Mouse (Mus musculus) cerebellum, adult 18-20 months (tissue): Measurements from ENCODE around the gene Fam155a.

Experiments
- DNase-seq, 2 experiments: peaks; one replicate each; pipeline ENCODE4 v3.0.0; 2021

Gene Fam155a

DNA sequence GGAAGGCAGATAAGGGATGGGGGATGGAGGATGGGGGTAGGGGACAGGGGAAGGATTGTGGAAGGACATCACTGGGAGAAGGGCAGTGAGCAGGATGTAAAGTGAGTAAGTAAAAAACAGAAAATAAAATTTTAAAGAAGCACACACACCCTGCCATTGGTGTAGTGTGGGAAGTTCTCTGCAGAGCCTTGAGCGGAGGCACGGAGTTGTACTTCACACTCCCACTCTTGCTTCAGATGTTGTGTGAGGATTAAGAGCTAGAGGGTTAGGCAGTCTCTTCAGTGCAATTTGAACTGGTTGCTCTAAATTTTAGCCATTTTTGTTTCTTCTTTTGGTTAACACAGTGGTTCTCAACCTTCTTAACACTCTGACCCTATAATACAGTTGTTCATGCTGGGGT, 114.1 kb downstream of the Fam155a start:
- no peak for DNase-seq

DNA sequence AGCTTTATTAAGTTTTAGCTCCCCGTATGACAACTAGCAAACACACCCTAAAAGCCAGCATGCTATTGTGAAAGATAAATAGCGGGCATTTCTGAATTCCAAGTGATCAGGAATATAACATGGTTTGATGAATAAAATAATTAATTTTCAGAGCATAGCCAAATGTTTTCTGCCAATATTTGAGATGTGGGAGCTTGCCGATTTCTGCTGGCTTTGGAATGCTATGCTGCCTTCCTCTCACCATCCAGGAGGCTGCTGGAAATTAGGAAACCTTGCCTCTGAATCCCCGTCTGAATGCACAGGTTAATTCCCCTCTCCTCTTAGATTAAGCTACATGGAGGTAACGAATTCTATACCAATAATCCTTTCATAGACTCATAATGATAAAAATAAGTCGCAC, 116.1 kb downstream of the Fam155a start:
- DNase-seq, result peak; percentile 27

- DNase-seq, result no peak
Observed at GRCm38 (mm10) chr8:9653643-9654042, 117.3 kb downstream of the Fam155a start.

- DNase-seq, result no peak
Observed at GRCm38 (mm10) chr8:9638162-9638561, 132.8 kb downstream of the Fam155a start.

DNA sequence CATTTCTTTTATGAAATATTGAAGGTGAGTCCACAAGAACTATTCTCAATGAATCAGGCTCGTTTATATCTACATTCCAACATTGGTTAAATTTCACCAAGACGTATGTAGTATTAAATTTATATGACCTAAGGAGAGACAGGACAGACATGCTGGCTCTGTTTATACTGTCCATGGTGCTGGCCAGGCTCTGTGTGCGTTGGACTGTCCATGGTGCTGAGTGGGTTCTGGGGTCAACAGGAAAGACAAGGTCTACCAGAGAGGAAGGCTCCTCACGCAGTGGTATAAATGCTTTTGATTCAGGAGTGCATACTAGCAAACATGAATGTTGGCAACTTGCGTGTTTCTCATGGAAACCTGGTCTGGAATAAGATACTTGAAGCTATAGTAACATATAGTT, 135.7 kb downstream of the Fam155a start:
- DNase-seq, result no peak

GRCm38 (mm10) chr8:9607086-9607701, 163.8 kb downstream of the Fam155a start:
- DNase-seq, result no peak

GRCm38 (mm10) chr8:9596003-9596402, 175.0 kb downstream of the Fam155a start:
- DNase-seq, result no peak

DNA sequence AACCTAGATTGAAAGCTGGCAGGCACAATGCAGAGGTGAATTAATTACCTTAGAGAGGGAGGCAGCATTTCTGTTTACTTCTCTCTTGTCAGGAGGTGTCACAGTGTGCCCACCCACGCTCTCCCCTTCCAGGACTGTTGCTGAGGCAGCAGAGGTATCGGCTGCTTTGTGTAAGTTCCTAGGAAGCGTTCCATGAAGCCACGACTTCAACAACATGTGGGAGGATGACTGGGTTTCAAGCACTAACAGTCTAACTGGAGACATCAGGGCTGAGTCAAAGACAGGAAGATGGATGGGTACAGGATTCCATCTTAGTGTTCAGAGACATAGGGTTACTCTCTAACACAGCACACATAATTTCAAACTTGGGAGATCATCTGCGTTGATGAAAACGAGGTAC, 189.1 kb downstream of the Fam155a start:
- no peak for DNase-seq

DNA sequence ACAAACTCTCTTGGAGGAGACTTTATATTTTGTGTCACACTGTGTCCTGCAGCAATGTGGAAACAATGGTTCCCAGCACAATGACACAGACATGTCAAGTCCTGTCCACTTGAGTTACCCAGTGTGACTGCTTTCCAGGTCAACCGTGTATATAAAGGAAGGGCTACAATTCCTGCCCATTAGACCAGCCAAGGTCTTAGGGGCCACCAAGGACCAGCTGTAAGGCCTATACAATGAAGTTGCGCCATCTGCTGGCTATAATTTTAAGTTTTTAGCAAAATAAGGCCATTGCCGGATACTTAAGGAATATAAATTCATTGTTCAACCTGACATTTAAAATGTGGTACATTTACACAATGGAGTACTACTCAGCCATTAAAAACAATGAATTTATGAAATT, 190.8 kb downstream of the Fam155a start:
- DNase-seq, result peak; percentile 23 to 31

- DNase-seq, result no peak
Observed at GRCm38 (mm10) chr8:9571977-9572376, 199.0 kb downstream of the Fam155a start.

GRCm38 (mm10) chr8:9569516-9570170, 201.3 kb downstream of the Fam155a start:
- peak; percentile 57 to 58 for DNase-seq

DNA sequence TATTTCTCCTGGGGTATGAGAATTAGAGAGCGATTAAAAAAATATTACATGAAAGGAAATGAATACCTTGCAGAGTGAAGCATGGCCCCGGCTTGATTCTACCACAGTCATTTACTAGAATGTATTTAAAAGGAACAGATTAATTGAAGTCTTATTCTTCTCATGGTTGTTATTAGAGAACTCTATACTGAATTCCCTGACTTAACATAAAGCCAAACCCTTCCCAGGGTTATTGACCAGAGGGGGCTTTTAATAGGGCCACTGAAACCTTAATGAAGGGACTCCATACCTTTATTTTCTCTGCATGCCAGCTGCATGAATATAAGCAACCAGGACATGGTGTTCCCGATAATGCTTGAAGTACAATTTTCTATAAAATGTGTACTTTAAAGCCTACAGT, 221.8 kb downstream of the Fam155a start:
- no peak for DNase-seq

- no peak for DNase-seq
Observed at GRCm38 (mm10) chr8:9547558-9547954, 223.4 kb downstream of the Fam155a start.

DNA sequence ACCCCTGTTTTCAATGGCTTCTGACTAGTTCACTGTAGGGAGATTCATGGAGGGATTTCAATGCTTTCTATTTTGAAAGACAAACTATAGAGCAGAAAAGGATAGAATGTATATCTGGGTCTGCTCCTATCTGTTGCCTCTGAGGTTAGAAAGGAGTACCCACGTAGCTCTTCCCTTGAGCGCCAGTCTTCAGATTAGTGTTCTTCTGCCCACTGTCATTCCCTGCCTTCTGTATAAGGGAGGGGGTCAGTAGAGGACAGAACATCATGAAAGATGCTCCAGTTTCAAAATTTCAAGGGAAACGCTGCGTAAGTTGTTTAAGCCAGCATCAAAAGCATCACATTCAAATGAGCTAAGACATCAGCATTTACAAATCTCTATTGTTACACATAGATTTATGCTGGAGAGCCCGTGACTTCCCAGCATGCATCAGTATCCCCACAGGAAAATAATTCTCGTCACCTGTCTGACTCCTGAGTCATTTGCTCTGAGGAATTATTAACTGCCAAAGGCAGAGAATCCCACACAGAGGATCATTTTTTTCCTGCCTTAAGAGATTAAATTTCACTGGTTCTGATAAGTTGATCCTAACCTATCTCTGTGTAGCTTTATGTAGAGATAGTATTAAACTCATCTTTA, 223.9 kb downstream of the Fam155a start:
- no peak for DNase-seq

DNA sequence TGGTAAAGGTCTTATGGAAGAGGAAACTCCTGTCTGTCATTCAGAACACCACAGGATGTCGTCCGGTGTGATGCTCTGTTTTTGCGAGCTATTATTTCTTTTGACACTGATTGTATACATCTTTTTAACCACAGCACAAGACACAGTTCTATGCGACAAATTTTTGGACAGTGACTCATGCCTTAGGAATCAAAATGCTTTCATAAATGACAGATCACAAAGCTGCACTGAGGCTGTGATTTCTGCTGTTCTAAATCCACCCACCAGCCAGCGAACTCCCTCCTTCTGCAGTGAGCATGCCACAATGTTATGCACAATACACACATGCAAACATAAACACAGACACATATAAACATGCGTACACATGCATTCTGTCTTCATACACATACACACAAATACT, 224.5 kb downstream of the Fam155a start:
- no peak for DNase-seq

- DNase-seq, result no peak
Observed at GRCm38 (mm10) chr8:9545665-9546064, 225.3 kb downstream of the Fam155a start.

GRCm38 (mm10) chr8:9535730-9536372, 235.1 kb downstream of the Fam155a start:
- DNase-seq, result peak in 1 of 2 experiments; percentile 16

- no peak for DNase-seq
Observed at GRCm38 (mm10) chr8:9526515-9526914, 244.4 kb downstream of the Fam155a start.

GRCm38 (mm10) chr8:9521577-9521976, 249.4 kb downstream of the Fam155a start:
- DNase-seq, result peak; percentile 26 to 28

- peak; percentile 38 to 49 for DNase-seq
Observed at GRCm38 (mm10) chr8:9500751-9501150, 270.2 kb downstream of the Fam155a start.

- DNase-seq, result no peak
Observed at GRCm38 (mm10) chr8:9494225-9494598, 276.7 kb downstream of the Fam155a start.

GRCm38 (mm10) chr8:9493557-9494224, 277.3 kb downstream of the Fam155a start:
- DNase-seq, result no peak

- DNase-seq, result no peak
Observed at GRCm38 (mm10) chr8:9482565-9482964, 288.4 kb downstream of the Fam155a start.
